Mouse (Mus musculus) liver, postnatal 0 days (tissue): ENCODE measurements at regions not wholly inside any gene's neighbourhood (a gene's known extent, or its start where the extent isn't known, plus 50 kb on each side); places are given as distances from the start of the nearest gene placed in this dataset.

Experiments
- CTCF ChIP-seq: sonication (generic); IDR thresholded peaks from 2 replicates; pipeline ENCODE4 v1.5.1; 2016; ENCODE audit warnings: antibody characterized with exemption, low read depth
- EP300 ChIP-seq: IDR thresholded peaks from 2 replicates; pipeline ENCODE4 v1.6.1; 2016; ENCODE audit warnings: antibody characterized with exemption, low read depth, mild to moderate bottlenecking

DNA sequence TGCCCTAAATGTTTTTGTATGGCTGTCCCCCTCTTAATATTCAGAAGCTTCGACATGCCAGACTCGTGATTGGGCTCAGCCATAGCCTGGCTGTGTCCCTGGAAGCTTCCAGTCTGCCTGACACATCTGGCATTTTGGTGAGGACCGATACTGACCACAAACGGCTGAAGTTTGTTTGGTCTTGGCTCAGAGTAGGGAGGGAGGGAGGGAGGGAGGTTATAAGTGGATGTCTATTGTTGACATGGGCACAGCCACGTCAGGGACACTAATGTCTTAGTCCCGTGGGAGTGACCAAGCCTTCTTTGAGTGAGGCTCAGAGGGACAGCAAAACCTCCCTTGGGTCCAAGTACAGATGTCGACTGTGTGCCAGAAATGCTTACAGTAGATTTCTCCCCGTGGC lies 151.7 kb downstream of the Chst1 start:
- no peak for TF ChIP-seq EP300
- TF ChIP-seq CTCF: no peak
